Mouse (Mus musculus) thymus, adult 2 months (tissue): ENCODE measurements around the gene Prtg.

Source experiments
- CTCF ChIP-seq: fragments of 200-500 bp; IDR thresholded peaks from 2 replicates; pipeline ENCODE4 v1.5.1; 2012; ENCODE audit warnings: mild to moderate bottlenecking, control low read depth, low read length, moderate library complexity, borderline replicate concordance; ENCODE audit not compliant: control insufficient read depth, poor library complexity, insufficient read depth; ENCODE audit errors: extremely low read depth
- POLR2A ChIP-seq: fragments of 200-500 bp; IDR thresholded peaks from 2 replicates; pipeline ENCODE4 v1.6.1; 2012; ENCODE audit warnings: mild to moderate bottlenecking, low read length, control low read depth, moderate library complexity; ENCODE audit not compliant: control insufficient read depth, poor library complexity, insufficient read depth; ENCODE audit errors: extremely low read depth

- no peak for TF ChIP-seq CTCF
- TF ChIP-seq POLR2A, result no peak
These were observed 104.7 kb downstream of the Prtg start for GRCm38 (mm10) chr9:72911381-72911780.
